Comparison of ENCODE assay signal across 19 mouse cellular contexts in the genomic region with DNA sequence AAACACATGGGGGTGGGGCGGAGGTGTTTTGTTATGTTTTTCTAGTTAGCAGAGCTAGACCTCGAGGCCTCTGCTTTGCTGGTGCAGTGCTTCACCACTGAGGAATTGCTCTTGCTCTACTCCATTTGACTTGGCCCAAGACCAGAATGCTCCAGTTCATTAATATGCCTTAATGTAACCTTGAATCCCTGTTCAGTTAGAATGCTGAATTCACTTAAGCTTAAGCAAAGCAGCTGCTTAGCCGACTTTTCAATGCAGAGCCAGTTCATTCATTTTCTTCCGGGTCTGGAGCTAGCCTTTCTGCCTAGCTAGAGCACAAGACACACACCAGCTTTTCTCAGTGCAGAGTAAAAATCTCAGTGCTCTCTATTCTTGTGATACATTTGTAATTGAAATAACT. TPM values are rescaled to one million over a fixed set of nuclear protein-coding genes. Genes with fewer than 3 reads are reported as not detected.
DNase-seq lines count a peak whose midpoint lies in the region; ATAC-seq and TF ChIP-seq lines count a peak whose summit lies in the region.
"Had no signal": no experiment of that assay in that cellular context is flagged by ENCODE, and none has a peak within 500 bp of the region (broad histone marks: within the 10 kb centered on the region; RNA-seq: fewer than 3 reads in every experiment).

No protein-coding gene starts in this region.

- H3K36me3 ChIP-seq in forebrain, postnatal 0 days (ENCODE audit: insufficient read depth): peaks cover 7% of the 10 kb centered on the region; the same call in 1 of the 2 replicates
- no peaks in the 10 kb centered on the region for H3K36me3 ChIP-seq in forebrain, embryonic 12.5 days (replicated peaks)
- peaks cover 5% of the 10 kb centered on the region; the same call in 1 of the 2 replicates for H3K36me3 ChIP-seq in kidney, embryonic 14.5 days (ENCODE audit: control insufficient read depth, insufficient read depth, low read length)
- H3K36me3 ChIP-seq in midbrain, embryonic 14.5 days (ENCODE audit: control insufficient read depth, insufficient read depth, low read length): peaks cover 3% of the 10 kb centered on the region; the same call in 1 of the 2 replicates
- no peaks in the 10 kb centered on the region for H3K36me3 ChIP-seq in midbrain, embryonic 15.5 days (replicated peaks)
- H3K36me3 ChIP-seq: hindbrain, embryonic 12.5 days; intestine, embryonic 15.5 days had no signal

- ATAC-seq in forebrain, postnatal 0 days: peak; percentile 23; the same call in 1 of the 2 replicates
- no peak for ATAC-seq in forebrain, embryonic 12.5 days (ENCODE audit: low FRiP score)
- no peak for ATAC-seq in kidney, embryonic 14.5 days (ENCODE audit: low FRiP score, low TSS enrichment)
- peak; percentile 40; the same call in 1 of the 2 replicates for ATAC-seq in midbrain, embryonic 14.5 days (ENCODE audit: low FRiP score, low TSS enrichment)
- ATAC-seq in midbrain, embryonic 15.5 days (replicated peaks): no peak; the same call in 1 of the 2 replicates
- ATAC-seq: intestine, embryonic 15.5 days had no signal

- no peak overlapping the region for H3K4me2 ChIP-seq in forebrain, postnatal 0 days (ENCODE audit: low read depth)
- H3K4me2 ChIP-seq in forebrain, embryonic 12.5 days: no peak overlapping the region
- no peak overlapping the region for H3K4me2 ChIP-seq in kidney, embryonic 14.5 days (replicated peaks; ENCODE audit: low read depth, low read length)
- no peak overlapping the region for H3K4me2 ChIP-seq in midbrain, embryonic 14.5 days (ENCODE audit: low read length)
- no peak overlapping the region for H3K4me2 ChIP-seq in midbrain, embryonic 15.5 days
- H3K4me2 ChIP-seq: embryonic facial prominence, embryonic 12.5 days; hindbrain, embryonic 12.5 days; intestine, embryonic 15.5 days had no signal

- H3K9ac ChIP-seq in forebrain, postnatal 0 days: no peak overlapping the region
- H3K9ac ChIP-seq in forebrain, embryonic 12.5 days: no peak overlapping the region
- no peak overlapping the region for H3K9ac ChIP-seq in kidney, embryonic 14.5 days (ENCODE audit: low read depth, low read length)
- no peak overlapping the region for H3K9ac ChIP-seq in midbrain, embryonic 14.5 days (replicated peaks; ENCODE audit: low read length)
- no peak overlapping the region for H3K9ac ChIP-seq in midbrain, embryonic 15.5 days
- H3K9ac ChIP-seq: embryonic facial prominence, embryonic 12.5 days; hindbrain, embryonic 12.5 days; intestine, embryonic 15.5 days had no signal

- TF ChIP-seq CTCF in forebrain, postnatal 0 days (IDR thresholded peaks at IDR 0.05; ENCODE audit: low read depth): no peak

- H3K4me1 ChIP-seq in forebrain, postnatal 0 days (ENCODE audit: insufficient read depth): no peaks in the 10 kb centered on the region
- H3K4me1 ChIP-seq in forebrain, embryonic 12.5 days: no peaks in the 10 kb centered on the region
- no peaks in the 10 kb centered on the region for H3K4me1 ChIP-seq in kidney, embryonic 14.5 days (ENCODE audit: control insufficient read depth, insufficient read depth, low read length)
- H3K4me1 ChIP-seq in midbrain, embryonic 14.5 days (ENCODE audit: control insufficient read depth, insufficient read depth, low read length): no peaks in the 10 kb centered on the region
- H3K4me1 ChIP-seq in midbrain, embryonic 15.5 days: no peaks in the 10 kb centered on the region
- H3K4me1 ChIP-seq: embryonic facial prominence, embryonic 12.5 days; heart, embryonic 10.5 days; hindbrain, embryonic 12.5 days; intestine, embryonic 15.5 days had no signal

- peak; percentile 9 for DNase-seq in adrenal gland, postnatal 14 days
- no peak for DNase-seq in adrenal gland, postnatal 4 days (ENCODE audit: low spot score in 2 of 2)
- no peak for DNase-seq in forebrain, postnatal 0 days
- peak; percentile 16 to 54 for DNase-seq in kidney, adult 8-10 months
- peak; percentile 29 for DNase-seq in midbrain, embryonic 14.5 days
- DNase-seq: cerebellum, adult 11-12 months; cerebellum, adult 9-10 months; cerebellum, postnatal 25 days; gastrocnemius, postnatal 36 days; heart, adult 18-20 months; heart, postnatal 10 days; heart, postnatal 4 days had no signal

- no peaks in the 10 kb centered on the region for H3K9me3 ChIP-seq in forebrain, postnatal 0 days (ENCODE audit: low read length)
- H3K9me3 ChIP-seq in forebrain, embryonic 12.5 days: no peaks in the 10 kb centered on the region
- H3K9me3 ChIP-seq in kidney, embryonic 14.5 days (ENCODE audit: control insufficient read depth, low read length): no peaks in the 10 kb centered on the region
- no peaks in the 10 kb centered on the region for H3K9me3 ChIP-seq in midbrain, embryonic 14.5 days (ENCODE audit: control insufficient read depth, low read length)
- H3K9me3 ChIP-seq in midbrain, embryonic 15.5 days: no peaks in the 10 kb centered on the region
- H3K9me3 ChIP-seq: embryonic facial prominence, embryonic 12.5 days; heart, embryonic 10.5 days; hindbrain, embryonic 12.5 days; intestine, embryonic 15.5 days had no signal

- H3K4me3 ChIP-seq in forebrain, postnatal 0 days (ENCODE audit: low read depth, low read length): no peak overlapping the region
- H3K4me3 ChIP-seq in forebrain, embryonic 12.5 days (replicated peaks): no peak overlapping the region
- H3K4me3 ChIP-seq in kidney, embryonic 14.5 days (ENCODE audit: low read length): no peak overlapping the region
- H3K4me3 ChIP-seq in midbrain, embryonic 14.5 days (replicated peaks; ENCODE audit: low read depth, low read length): no peak overlapping the region
- no peak overlapping the region for H3K4me3 ChIP-seq in midbrain, embryonic 15.5 days
- H3K4me3 ChIP-seq: embryonic facial prominence, embryonic 12.5 days; heart, embryonic 10.5 days; hindbrain, embryonic 12.5 days; intestine, embryonic 15.5 days had no signal

- no peak overlapping the region for H3K27ac ChIP-seq in forebrain, postnatal 0 days (ENCODE audit: low read depth, low read length)
- H3K27ac ChIP-seq in forebrain, embryonic 12.5 days: no peak overlapping the region
- no peak overlapping the region for H3K27ac ChIP-seq in kidney, embryonic 14.5 days (ENCODE audit: low read depth, low read length)
- no peak overlapping the region for H3K27ac ChIP-seq in midbrain, embryonic 14.5 days (replicated peaks; ENCODE audit: low read depth, low read length)
- no peak overlapping the region for H3K27ac ChIP-seq in midbrain, embryonic 15.5 days
- H3K27ac ChIP-seq: embryonic facial prominence, embryonic 12.5 days; heart, embryonic 10.5 days; hindbrain, embryonic 12.5 days; intestine, embryonic 15.5 days had no signal

- WGBS in forebrain, postnatal 0 days: 41% methylated on average over 4 of the region's 4 CpGs
- 64% methylated on average over 4 of the region's 4 CpGs for WGBS in forebrain, embryonic 12.5 days
- 76% methylated on average over 4 of the region's 4 CpGs for WGBS in kidney, embryonic 14.5 days
- WGBS in midbrain, embryonic 14.5 days: 61% methylated on average over 4 of the region's 4 CpGs
- WGBS in midbrain, embryonic 15.5 days: 52% methylated on average over 4 of the region's 4 CpGs

- H3K27me3 ChIP-seq in forebrain, postnatal 0 days (ENCODE audit: insufficient read depth, low read length): no peaks in the 10 kb centered on the region
- H3K27me3 ChIP-seq in forebrain, embryonic 12.5 days: no peaks in the 10 kb centered on the region
- H3K27me3 ChIP-seq in kidney, embryonic 14.5 days (ENCODE audit: control insufficient read depth, insufficient read depth, low read length): no peaks in the 10 kb centered on the region
- no peaks in the 10 kb centered on the region for H3K27me3 ChIP-seq in midbrain, embryonic 14.5 days (ENCODE audit: control insufficient read depth, insufficient read depth, low read length)
- no peaks in the 10 kb centered on the region for H3K27me3 ChIP-seq in midbrain, embryonic 15.5 days (replicated peaks)
- H3K27me3 ChIP-seq: embryonic facial prominence, embryonic 12.5 days; hindbrain, embryonic 12.5 days; intestine, embryonic 15.5 days had no signal

RNA-seq across cellular contexts. Expression of a gene that starts 29.6 kb away (rescaled TPM):
- 19.2 and 20.9 TPM in 2 replicates for total RNA-seq in adrenal gland, postnatal 14 days (2021)
- total RNA-seq in adrenal gland, postnatal 4 days (2021): 10 to 100 TPM; 20.5 to 22.2 TPM
- 4.2 and 4.3 TPM in 2 replicates for total RNA-seq in forebrain, postnatal 0 days (2014; rRNA removed)
- 0.84 and 1.2 TPM in 2 replicates for polyA plus RNA-seq in forebrain, postnatal 0 days (2015; fragmentation: Nextera tagmentation; extraction: Ambion mirVana)
- 1.7 and 2.3 TPM in 2 replicates for polyA plus RNA-seq in forebrain, embryonic 12.5 days (2016; fragmentation: Nextera tagmentation; extraction: Ambion mirVana)
- 0.64 and 2.3 TPM in 2 replicates for polyA plus RNA-seq in kidney, embryonic 14.5 days (2014; fragmentation: Nextera tagmentation; extraction: Ambion mirVana)
- polyA plus RNA-seq in midbrain, embryonic 14.5 days (2014; fragmentation: Nextera tagmentation; extraction: Ambion mirVana): 1.3 TPM in 2 replicates
- 1.9 and 2.1 TPM in 2 replicates for polyA plus RNA-seq in midbrain, embryonic 15.5 days (2015; fragmentation: Nextera tagmentation; extraction: Ambion mirVana)

RNA-seq across cellular contexts. Expression of a gene that starts 30.1 kb away (rescaled TPM):
- 54.6 and 56.0 TPM in 2 replicates for total RNA-seq in adrenal gland, postnatal 14 days (2021)
- total RNA-seq in adrenal gland, postnatal 4 days (2021): 10 to 100 TPM; 42.6 to 49.3 TPM
- 25.5 and 25.6 TPM in 2 replicates for total RNA-seq in forebrain, postnatal 0 days (2014; rRNA removed)
- polyA plus RNA-seq in forebrain, postnatal 0 days (2015; fragmentation: Nextera tagmentation; extraction: Ambion mirVana): 21.2 and 22.9 TPM in 2 replicates
- polyA plus RNA-seq in forebrain, embryonic 12.5 days (2016; fragmentation: Nextera tagmentation; extraction: Ambion mirVana): 26.9 and 29.2 TPM in 2 replicates
- polyA plus RNA-seq in kidney, embryonic 14.5 days (2014; fragmentation: Nextera tagmentation; extraction: Ambion mirVana): 28.4 and 36.6 TPM in 2 replicates
- polyA plus RNA-seq in midbrain, embryonic 14.5 days (2014; fragmentation: Nextera tagmentation; extraction: Ambion mirVana): 22.8 and 28.8 TPM in 2 replicates
- polyA plus RNA-seq in midbrain, embryonic 15.5 days (2015; fragmentation: Nextera tagmentation; extraction: Ambion mirVana): 25.4 and 26.0 TPM in 2 replicates

Comparison
In these comparisons a context has a peak if more than half of its experiments do, and no peak if none do; other contexts are left out.
1. DNase-seq: peak in adrenal gland, postnatal 14 days (single experiment), kidney, adult 8-10 months (2 of 2) and midbrain, embryonic 14.5 days (single experiment); none in adrenal gland, postnatal 4 days (0 of 2) and forebrain, postnatal 0 days (single experiment).
2. ATAC-seq: peak in forebrain, postnatal 0 days (single experiment) and midbrain, embryonic 14.5 days (single experiment); none in forebrain, embryonic 12.5 days (single experiment), kidney, embryonic 14.5 days (single experiment) and midbrain, embryonic 15.5 days (single experiment).